Mouse (Mus musculus): ENCODE measurements around the gene Gm10778. TPM values are rescaled to one million over a fixed set of nuclear protein-coding genes. Genes with fewer than 3 reads are reported as not detected.

Gm10778 gene
- polyA plus RNA-seq, 1 experiment from 2014 or later = 5.6 TPM

Other genes with a start within 250 kb of the Gm10778 start
- 21.5 and 21.9 TPM in 2 replicates for gene Nfic, start 193.4 kb upstream of the Gm10778 start, polyA plus RNA-seq (2015; fragmentation: Nextera tagmentation; extraction: Ambion mirVana)
- 0.04 and 0.25 TPM in 2 replicates for gene Celf5, start 166.3 kb upstream of the Gm10778 start, polyA plus RNA-seq (2015; fragmentation: Nextera tagmentation; extraction: Ambion mirVana)
- 39.4 and 45.5 TPM in 2 replicates for gene Ncln, start 152.7 kb upstream of the Gm10778 start, polyA plus RNA-seq (2015; fragmentation: Nextera tagmentation; extraction: Ambion mirVana)
- 22.2 and 25.6 TPM in 2 replicates for gene S1pr4, start 148.9 kb upstream of the Gm10778 start, polyA plus RNA-seq (2015; fragmentation: Nextera tagmentation; extraction: Ambion mirVana)
- gene Gna15, start 124.8 kb upstream of the Gm10778 start, polyA plus RNA-seq (2015; fragmentation: Nextera tagmentation; extraction: Ambion mirVana) = 3.5 TPM in 2 replicates
- gene Gna11, start 103.9 kb upstream of the Gm10778 start, polyA plus RNA-seq (2015; fragmentation: Nextera tagmentation; extraction: Ambion mirVana) = 28.5 and 30.0 TPM in 2 replicates
- gene Aes, start 89.6 kb upstream of the Gm10778 start, polyA plus RNA-seq (2015; fragmentation: Nextera tagmentation; extraction: Ambion mirVana) = 683 and 740 TPM in 2 replicates
- 2.4 and 2.9 TPM in 2 replicates for gene Tle2, start 74.5 kb upstream of the Gm10778 start, polyA plus RNA-seq (2015; fragmentation: Nextera tagmentation; extraction: Ambion mirVana)
- 3.7 and 4.8 TPM in 2 replicates for gene Tle6, start 48.0 kb upstream of the Gm10778 start, polyA plus RNA-seq (2015; fragmentation: Nextera tagmentation; extraction: Ambion mirVana)
- gene BC025920, start 42.8 kb upstream of the Gm10778 start, polyA plus RNA-seq (2015; fragmentation: Nextera tagmentation; extraction: Ambion mirVana) = 0.85 and 0.98 TPM in 2 replicates
- gene Sirt6, start 21.3 kb upstream of the Gm10778 start, polyA plus RNA-seq (2015; fragmentation: Nextera tagmentation; extraction: Ambion mirVana) = 26.7 and 31.3 TPM in 2 replicates
- gene Ankrd24, start 20.5 kb upstream of the Gm10778 start, polyA plus RNA-seq (2015; fragmentation: Nextera tagmentation; extraction: Ambion mirVana) = 2.2 and 2.3 TPM in 2 replicates
- gene Zfp433, start 55.8 kb downstream of the Gm10778 start, polyA plus RNA-seq (2015; fragmentation: Nextera tagmentation; extraction: Ambion mirVana) = 17.1 and 19.0 TPM in 2 replicates
- gene Gm3055, start 122.1 kb downstream of the Gm10778 start, polyA plus RNA-seq (2015; fragmentation: Nextera tagmentation; extraction: Ambion mirVana) = 4.4 and 5.5 TPM in 2 replicates
- gene Gm4767, start 163.1 kb downstream of the Gm10778 start, polyA plus RNA-seq (2015; fragmentation: Nextera tagmentation; extraction: Ambion mirVana) = 2.9 and 3.0 TPM in 2 replicates
- 9.9 and 10.5 TPM in 2 replicates for gene Gm32687, start 214.9 kb downstream of the Gm10778 start, polyA plus RNA-seq (2015; fragmentation: Nextera tagmentation; extraction: Ambion mirVana)